Mouse (Mus musculus) cerebellum, adult 9-10 months (tissue): ENCODE measurements around the gene 1700069L16Rik.

Source experiments
- DNase-seq: peaks from one replicate; pipeline ENCODE4 v3.0.0; 2022

Gene 1700069L16Rik

DNA sequence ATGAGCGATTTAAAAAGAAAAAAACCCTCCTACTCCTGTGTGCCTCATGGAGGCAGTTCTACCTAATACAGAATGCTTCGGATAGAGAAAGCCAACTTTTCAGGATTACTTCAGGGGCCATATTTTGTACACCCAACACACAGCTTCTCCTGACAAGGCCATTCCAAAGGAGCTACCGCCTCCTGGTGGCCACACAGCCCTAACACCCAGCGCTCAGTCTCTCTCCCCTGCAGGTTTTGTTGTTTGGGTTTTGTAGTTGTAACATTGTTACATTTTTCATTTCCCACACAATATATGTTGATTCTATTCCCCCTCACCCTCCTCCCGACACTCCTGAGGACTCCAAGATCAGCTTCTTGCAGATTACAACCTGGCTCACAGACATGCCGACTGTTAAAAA, 7.6 kb upstream of the 1700069L16Rik start:
- DNase-seq = peak; percentile 81

DNA sequence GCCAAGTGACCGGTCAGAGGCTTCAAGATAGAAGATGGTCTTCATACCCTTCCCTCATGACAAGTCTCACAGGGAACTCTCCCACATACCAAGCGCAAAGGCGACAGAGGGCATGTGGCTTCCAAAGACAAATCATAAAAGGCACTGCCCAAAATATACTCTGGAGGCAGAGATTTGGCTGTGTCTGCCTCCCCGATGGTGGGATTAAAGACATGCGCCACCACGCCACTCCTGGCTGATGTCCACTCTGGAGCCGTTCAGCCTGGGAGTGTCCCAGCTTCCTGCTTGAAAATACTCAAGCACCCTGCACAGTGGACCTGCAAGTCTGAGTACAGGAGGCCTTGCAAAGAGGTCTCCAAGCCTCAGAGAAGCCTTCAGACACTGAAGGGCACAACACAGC, 6.6 kb upstream of the 1700069L16Rik start:
- DNase-seq = peak; percentile 59

DNA sequence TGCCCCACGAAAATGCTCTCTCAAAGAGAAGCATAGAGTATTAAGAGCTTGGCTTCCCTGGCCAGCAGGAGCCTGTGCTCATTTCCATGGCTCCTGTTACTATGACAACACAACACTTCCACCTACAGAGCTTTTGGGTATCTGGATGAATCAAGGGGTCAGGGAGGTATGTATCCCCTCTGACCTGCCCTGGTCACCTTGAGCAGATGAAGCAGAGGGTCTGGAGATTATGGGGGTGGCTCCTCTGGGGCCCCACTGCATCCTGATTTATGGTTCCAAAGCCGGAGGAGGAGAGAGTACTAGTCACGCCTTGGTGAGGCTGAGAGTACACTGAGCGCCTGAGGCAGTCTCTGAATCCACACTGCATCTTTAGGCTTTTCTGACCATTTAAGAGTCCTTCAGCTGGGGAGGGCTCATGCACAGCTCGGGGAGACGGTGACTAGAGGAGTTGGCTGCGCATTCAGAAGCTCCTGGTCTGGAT, 6.1 kb upstream of the 1700069L16Rik start:
- peak; percentile 59 for DNase-seq

DNA sequence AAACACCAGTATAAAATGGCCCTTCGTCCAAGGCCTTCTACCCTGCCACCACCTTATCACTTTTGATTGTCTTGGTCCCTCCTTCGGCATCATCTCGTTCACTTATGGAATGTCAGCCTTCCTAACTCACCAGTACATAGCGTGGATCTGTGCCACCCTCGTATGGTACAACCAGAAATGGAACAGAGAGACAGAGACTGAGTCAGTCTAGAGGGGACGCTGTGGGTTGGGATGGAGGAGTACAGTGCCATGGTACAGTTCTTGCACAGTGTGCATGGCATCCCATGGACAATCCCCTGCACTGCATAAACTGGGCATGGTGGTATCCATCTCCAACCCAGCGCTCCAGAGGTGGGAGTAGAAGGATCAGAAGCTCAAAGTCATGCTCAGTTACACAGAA, 4.1 kb upstream of the 1700069L16Rik start:
- peak; percentile 66 for DNase-seq

DNA sequence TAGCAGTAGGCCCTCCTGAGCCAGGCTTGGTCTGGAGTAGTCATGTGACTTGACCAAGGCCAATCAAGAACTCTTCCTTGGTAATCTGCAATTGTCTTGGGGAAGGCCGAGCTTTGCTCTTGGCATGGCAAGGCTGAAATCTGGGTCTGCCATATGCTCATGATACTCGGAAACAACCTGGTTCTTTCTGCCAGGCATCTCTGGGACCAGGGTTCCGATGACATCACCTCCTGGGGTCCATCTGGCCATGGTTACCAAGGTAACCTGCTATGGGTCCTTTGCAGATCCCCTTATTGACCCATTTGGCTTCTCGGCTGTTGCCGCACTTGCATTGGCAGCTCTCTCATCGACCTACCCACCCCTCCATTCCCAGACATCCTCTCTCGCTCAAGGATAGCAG, 3.4 kb upstream of the 1700069L16Rik start:
- DNase-seq = peak; percentile 99

DNA sequence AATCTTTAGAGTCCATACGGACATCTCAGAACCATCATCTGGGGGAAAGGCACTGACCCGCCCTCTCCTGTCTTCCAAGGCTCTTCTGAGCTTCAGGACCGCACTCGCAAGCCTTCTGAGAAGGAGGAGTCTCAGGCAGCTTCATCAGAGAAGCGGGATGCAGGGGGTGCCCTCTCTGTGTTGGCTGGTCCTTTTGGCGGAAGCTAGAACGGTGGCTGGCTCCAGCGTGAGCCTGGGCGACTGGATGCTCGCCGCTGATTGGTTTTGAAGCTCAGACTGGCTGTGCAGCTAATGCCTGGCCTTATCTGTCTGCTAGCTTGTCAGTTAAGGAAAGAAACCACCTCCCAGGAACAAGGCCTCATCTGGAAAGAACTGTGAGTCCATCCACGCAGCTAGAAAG, 2.7 kb upstream of the 1700069L16Rik start:
- peak; percentile 84 for DNase-seq

DNA sequence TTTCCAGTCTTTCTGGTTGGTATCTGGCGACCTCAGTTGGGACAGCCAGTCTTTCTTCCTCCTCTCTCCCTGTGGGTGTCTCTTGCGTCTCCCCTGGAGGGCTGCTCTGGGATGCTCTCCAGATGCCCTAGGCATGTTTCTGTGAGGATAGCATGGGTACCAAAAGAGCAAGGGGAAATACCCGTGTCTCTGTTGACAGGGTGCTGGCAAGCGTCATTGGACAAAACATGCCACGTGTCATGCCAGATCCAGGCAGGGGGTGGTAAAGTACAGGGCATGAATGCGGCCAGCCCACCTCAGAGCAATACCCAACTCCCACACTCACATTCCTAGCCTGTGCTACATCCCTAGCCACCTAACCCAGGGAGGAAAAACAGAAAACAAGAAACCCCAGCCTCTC, 2.0 kb upstream of the 1700069L16Rik start:
- peak; percentile 78 for DNase-seq

DNA sequence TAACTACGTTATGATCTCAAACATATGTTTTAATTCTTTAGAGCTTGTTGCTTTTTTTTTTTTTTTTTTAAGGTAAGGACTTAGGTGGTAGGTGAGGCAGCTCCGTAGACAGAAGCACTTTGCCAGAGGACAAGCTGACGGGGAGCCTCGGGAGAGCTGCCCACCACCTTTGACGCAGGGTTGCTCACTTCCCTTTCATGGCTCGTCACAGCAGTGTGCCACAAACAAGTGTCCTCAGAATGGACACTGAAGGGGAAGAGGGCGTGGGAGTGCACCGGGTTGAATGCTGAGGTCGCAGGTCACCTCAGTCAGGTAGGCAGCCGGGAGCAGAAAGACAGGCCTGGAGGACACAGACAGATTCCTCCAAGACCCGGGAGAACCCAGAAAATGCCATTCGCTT, 845 bp upstream of the 1700069L16Rik start:
- DNase-seq = peak; percentile 48

DNA sequence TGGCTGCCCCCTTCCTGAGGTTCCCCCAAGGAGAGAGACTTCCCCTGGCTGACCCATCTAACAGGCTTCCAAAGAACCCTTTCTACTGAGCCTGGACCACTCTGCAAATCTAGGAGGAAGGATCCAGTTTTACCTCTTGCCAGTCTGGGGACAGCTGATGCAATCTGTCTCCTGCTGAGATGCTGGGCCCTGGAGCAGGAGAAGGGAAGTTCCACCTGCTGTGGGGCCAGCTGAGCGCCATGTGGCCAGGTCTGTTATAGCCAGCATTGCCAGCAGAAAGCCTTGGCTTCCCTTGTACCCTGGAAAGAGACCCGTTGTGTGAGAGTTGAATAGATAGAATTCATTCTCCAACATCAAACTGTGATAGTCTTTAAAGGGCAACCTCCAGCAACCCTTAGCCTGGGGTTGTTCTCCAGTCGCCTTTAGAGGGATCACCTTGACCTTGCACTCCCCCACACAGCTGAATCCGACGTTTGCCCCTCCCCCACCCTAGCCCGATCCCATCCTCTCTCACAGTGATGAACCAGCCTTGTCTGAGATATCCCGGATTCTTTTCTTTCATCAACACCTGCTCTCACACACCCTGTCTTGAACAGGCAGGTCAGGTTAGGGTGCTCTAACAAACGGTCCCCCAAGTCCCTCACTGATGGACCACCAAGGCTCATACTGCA, 870 bp downstream of the 1700069L16Rik start:
- peak; percentile 100 for DNase-seq

DNA sequence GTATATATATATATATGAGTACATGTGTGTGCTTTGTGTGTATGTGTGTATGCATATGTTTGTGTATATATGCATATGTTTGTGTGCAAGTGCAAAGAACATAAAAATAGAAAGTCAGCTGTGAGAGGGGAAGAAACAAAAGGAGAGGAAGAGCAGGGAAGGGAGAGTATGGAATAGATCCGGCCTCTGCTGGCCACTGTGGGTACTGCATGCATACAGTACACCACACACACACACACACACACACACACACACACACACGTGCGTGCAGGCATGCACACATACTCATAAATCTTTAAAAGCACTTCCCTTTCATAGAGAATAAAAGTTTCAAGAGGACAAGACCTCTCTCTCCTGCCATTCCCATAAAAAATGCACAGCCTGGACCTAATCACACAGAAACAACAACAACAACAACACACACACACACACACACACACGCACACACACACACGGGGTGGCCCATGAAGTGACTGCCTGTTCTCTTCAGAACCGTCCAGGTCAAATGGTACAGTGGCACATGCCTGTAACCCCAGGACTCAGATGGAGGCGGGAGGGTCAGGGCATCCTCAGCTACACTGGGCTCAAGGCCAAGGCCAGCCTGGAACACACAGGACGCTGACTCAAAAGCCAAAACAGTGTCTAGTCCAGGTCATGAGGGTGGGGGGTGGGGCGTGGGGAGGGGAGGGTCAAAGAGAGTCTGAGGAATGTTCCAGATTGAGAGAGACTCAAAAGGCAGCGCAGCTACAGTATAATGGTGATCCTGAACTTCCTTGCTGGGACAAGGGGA, 2.2 kb downstream of the 1700069L16Rik start:
- peak; percentile 82 for DNase-seq

DNA sequence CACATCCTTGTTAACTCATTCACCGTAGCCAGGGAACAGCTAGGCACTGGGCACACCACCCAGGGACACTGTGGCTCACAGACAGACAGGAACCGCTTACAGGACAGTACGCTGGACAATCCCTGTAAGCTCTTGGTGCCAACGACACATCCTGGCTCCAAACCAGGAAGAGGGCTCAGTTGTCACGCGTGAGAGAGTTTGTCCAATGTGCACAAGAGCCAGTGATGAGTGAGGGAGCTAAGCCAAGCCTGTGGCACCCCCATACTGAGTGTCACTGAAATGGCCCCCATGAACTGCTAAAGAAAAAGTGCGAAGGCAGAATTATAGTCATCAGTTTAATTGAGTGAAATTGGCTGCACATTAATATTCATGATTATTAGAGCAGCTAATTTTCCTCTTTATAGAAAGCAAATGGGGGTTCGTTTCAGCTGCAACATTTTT, 5.3 kb downstream of the 1700069L16Rik start:
- DNase-seq = peak; percentile 81

DNA sequence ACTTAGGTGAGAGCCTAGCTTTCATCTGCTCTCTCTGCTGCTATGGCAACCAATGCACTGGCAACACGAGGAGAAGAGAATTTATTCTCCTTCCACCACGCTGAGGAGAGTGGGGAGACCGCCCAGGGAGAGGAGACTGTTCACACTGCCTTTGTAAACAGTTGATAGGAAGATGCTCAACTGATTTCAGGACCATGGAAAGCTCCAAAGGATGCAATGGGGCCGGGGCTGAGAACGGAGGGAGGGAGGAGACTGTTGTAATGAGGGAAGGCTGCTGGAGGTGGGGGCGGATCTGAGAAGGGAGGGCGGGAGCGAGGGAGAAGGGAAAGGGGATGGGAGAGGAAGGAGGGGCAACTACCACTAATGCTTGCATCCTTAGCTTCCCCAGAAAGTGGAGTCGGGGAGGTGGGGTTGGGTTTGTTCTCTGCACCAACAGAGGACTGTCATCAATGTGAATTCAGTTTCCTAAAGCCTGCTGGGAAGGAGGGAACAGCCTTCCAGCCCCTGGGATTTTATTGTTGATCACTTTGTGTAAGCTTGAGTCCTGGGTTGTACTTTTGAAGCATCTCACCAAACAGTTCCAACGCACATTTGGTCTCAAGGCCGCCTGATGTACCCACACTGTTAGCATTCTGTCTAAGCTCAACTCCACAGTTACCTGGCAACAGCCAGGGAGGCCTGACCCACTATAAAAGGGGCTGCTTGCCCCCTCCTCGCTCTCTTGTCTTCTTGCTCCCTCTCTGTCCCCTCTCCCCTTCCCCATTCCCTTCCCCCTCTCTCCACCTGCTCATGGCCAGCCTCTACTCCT, 7.8 kb downstream of the 1700069L16Rik start:
- DNase-seq = no peak

DNA sequence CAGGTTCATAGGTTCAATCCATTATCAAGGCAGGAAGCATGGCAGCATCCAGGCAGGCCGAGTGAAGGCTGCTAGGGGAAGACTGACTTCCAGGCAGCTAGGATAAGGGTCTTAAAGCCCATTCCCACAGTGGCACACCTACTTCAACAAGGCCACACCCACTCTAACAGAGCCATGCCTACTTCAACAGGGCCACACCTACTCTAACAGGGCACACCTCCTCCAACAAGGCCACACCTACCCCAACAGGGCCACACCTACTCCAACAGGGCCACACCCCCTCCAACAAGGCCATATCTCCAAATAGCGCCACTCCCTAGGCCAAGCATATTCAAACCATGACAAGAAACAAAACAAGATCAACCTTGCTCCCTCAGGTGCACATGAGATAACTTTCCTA, 11.7 kb downstream of the 1700069L16Rik start:
- no peak for DNase-seq

DNA sequence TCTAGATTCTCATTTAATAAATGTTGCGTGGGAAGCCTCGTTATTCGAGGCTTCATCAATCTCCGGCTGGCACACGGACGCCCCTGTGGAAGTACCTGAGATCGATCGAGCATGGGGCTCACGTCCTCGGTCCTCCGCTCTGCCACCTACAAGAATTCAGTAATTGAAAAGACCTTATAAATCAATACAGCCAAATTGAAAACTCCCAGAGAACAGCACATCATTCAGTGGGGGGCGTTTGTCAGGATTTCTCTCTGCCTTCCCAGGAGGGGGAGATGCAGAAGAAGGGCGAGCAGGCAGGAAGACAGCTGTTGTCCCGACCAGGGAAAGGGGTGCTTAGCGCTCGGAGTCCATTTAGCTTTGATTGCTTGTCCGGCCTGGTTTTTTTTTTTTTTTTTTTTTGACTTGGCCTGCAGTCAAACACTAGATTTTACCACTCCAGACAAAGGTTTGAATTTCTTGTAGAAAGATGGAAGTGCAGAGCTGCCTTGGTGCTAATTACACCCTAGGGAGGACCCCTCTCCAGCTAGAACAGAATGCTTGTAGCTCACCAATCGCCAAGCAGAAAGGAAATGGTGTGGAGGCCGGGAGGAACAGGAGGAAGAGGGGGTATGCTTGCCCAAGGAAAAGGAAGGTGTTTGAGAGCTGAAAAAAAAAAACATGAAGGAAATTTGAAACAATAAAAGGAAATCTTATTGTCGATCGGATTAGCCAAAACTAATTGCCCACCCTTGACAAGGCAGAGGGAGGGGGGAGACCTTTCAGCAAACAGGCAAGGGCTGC, 20.6 kb downstream of the 1700069L16Rik start:
- no peak for DNase-seq

DNA sequence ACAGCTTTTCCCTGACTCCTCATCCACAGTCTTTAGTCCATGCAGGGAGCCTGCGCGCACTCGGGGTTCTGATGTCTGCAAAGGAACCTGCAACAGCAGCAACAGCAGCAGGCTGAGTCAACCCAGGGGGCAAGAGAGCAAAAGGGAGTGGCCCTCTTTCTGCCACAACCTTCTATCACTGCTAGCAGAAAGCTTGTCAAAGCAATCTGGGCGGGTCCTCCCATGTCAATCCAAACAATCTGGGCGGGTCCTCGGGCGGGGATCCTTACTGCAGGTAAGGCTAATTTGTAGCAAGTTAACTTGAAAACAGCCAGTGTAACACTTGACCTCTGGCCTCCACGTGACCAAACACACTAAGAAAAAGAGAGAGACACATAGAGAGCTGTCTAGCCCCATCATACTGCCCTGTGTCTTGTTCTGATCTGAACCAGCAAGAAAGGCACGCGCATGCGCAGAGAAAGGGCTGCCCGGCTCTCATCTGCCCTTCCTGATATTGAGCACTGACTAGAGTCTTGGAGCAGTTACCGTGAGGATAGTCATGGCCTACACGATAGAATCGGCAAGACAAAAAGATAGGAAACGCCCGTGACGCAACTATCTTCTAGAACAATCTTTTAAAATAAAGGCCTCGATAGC, 24.1 kb downstream of the 1700069L16Rik start:
- DNase-seq = no peak

DNA sequence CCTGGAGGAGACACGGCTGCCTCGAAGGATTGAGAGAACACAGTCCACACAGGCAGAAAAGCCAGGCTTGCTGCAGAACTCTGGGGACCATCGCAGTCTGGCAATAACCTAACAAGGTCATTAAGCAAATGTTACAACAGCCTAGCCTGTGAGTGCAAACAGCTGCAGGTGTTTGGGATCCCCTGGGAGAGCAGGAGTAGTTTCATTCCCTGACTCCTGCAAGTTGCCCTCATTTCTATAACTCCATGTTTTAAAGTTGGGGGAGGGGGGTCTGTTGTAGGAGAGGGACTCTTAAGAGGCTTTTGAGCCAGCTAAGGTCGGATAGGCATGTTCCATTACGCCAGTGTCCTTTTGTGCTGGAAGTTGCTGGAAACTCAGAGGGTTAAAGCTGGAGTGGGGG, 30.2 kb downstream of the 1700069L16Rik start:
- DNase-seq = no peak

DNA sequence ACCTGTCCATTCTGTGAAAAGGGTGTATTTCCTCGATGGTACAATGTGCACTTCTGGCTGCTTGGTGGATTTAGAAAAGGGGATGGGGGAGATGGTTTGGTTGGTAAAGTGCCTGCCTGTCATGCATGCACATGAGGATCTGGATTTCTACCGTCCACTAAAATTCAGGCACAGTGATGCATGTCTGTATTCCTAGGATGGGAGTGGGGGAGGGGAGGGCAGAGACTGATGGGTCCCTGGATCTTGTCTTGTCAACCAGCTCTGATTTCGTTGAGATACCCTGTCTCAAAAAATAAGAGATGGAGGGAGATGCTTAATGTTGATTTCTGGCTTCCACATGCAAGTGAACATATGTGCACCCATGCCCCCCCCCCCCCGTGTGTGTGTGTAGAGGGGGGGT, 30.6 kb downstream of the 1700069L16Rik start:
- DNase-seq = peak; percentile 51

DNA sequence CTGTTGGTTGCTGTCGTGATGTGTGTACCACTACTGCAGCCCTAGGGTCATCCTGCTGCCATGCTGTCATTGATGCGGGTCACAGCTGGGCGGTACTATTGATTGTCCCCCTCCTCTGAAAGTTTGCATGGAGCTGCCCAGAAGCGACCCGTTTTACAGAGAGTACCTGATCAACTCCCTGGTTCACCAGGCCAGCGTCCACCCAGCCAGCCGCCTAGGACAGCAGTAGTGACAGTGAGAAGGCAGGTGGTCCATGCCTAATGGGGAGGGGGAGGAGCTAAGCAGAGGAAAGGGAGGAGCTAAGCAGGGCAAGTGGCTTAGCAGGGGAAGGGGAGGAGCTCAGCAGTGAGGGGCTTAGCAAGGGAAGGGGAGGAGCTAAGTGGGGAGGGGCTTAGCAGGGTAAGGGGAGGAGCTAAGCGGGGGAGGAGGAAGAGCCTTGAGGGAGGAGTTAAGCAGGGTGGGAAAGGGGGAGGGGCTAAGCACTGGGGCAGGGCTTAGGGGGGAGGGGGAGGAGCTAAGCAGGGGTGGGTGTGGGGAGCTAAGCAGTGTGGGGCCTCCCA, 31.3 kb downstream of the 1700069L16Rik start:
- DNase-seq = no peak

DNA sequence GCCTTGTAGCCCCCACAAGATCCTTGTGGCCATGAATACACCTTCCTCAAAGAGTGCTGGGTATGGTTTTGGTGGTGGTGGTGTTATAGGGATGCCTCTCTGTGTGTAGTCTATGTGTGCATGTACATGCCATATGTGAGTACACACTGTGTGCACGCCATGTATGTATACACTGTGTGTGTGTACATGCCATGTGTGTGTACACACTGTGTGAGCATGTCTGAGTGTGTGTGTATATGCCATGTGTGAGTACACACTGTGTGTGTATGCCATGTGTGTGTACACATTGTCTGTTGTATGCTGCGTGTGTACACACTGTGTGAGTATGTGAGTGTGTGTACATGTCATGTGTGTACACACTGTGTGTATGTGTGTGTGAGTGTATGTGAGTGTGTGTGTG, 33.7 kb downstream of the 1700069L16Rik start:
- DNase-seq = no peak

DNA sequence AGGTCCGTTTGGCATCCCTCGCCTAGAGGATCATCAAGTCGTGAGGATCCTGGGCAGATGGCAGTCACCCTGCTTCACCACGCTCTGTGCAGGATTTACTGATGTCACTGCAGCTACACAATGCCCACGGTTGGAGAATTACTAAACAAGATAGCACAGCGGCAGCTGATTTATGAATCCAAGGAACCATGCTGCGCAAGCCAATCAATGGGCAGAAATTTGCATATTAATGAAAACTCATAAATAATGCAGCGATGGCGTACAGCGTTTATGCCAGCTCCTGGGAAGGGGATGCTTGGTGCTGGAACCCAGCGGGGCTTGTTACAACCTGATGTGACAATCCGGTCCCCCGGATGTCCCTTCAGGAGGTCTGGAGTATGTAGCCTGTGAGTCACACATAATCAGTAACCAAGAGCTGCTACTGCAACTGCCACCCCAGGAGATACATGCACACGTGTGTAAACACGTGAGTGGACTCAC, 34.5 kb downstream of the 1700069L16Rik start:
- peak; percentile 66 for DNase-seq

DNA sequence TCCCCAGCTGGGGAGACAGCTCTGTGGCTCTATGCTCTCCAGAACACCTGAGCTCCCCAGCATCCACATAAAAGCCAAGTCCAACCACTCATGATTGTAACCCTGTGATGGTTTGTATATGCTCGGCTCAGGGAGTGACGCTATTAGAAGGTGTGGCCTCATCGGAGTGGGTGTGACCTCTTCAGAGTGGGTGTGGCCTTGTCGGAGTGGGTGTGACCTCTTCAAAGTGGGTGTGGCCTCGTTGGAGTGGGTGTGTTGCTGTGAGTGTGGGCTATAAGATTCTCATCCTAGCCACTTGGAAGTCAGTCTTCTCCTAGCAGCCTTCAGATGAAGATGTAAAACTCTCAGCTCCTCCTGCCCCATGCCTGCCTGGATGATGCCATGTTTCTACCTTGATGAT, 37.1 kb downstream of the 1700069L16Rik start:
- DNase-seq = peak; percentile 53

DNA sequence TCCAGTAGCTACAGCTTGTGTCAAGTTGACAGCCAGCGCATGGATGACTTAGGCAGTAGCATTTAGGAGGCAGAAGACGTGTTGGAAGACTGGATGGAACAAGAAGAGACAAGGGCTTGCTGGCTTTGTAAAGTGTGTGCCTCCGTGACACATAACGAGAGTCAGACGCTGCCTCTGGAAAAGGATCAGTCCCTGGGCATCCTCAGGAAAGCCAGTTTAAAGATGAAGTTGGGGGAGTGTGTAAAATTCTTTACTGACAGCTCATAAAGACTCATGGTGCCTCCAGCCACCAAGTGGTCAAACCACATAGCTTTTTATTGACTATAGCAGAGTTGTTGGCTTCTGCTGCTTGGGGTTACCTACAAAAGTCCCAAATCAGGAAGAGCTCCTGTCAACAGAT, 39.1 kb downstream of the 1700069L16Rik start:
- no peak for DNase-seq
